Mouse (Mus musculus): Measurements from ENCODE around the gene Dmrtc2. TPM values are rescaled to one million over a fixed set of nuclear protein-coding genes. Genes with fewer than 3 reads are reported as not detected.
"Not testable (repeated sequence)": the region's sequence is repeated elsewhere in the genome, so short reads cannot be mapped to it uniquely, and the experiment has no call there.

Dmrtc2 gene
- not detected in 2 replicates for polyA plus RNA-seq (2015; fragmentation: Nextera tagmentation; extraction: Ambion mirVana)

DNA sequence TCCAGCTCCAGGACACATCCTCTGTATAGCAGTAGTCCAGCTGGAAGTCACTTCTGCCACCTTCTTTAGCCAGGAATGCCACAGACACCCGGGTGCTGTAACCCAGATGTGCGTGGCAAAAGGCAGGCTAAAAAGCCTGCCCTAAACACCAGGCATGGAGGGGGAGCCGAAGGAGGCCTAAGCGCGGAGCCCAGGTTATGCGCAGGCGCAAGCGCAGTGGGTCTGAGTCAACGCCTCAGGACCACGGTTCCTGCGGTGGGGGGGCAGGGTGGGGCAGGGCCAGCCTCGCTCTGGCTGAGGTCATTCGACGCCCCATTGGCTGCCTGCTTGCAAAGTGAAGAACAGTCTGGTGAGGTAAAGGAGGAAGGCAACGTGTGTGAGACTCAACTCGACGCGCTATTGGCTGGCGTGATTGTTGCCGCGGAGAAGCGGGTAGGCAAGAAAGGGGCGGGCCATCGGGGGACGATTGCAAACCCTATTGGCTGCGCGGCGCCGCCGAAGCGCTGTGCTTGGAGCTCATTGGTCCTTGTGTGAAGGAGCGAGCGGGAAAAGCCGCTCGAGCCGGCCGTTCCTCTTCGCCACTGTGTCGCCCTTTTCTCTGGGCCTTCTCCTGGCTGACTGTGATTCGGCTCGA is at the start of gene Dmrtc2, which contains the start of gene Lypd4:
TSS of gene Dmrtc2 (plus strand) at position 526 of the 634 bp plus-strand sequence.
TSS of gene Lypd4 (minus strand) at position 410 of the 634 bp plus-strand sequence.
- no peak within 1 kb of the TSS for H3K4me2 ChIP-seq (replicated peaks; ENCODE audit: low read depth)
- no peaks in the 10 kb centered on the region for H3K36me3 ChIP-seq (ENCODE audit: control insufficient read depth, insufficient read depth)
- no peak within 1 kb of the TSS for H3K27ac ChIP-seq (ENCODE audit: low read depth, low read length)
- H3K4me1 ChIP-seq (replicated peaks; ENCODE audit: control insufficient read depth, insufficient read depth, low read length), result no peaks in the 10 kb centered on the region
- H3K9me3 ChIP-seq (ENCODE audit: control insufficient read depth), result no peaks in the 10 kb centered on the region
- H3K4me3 ChIP-seq (ENCODE audit: low read depth, low read length), result no peak within 1 kb of the TSS
- ATAC-seq, result no peak
- no peak within 1 kb of the TSS for H3K9ac ChIP-seq (ENCODE audit: low read depth, low read length)
- no peak for TF ChIP-seq CTCF (IDR thresholded peaks at IDR 0.05; ENCODE audit: low read depth)
- H3K27me3 ChIP-seq (replicated peaks; ENCODE audit: control insufficient read depth, insufficient read depth, low read length), result 0 out of 2 replicates have a peak, but pooled peaks cover 4% of the 10 kb centered on the region
- WGBS, result 57% methylated on average over 41 of the region's 41 CpGs

GRCm38 (mm10) chr7:24824452-24824851 is 45.4 kb upstream of the Dmrtc2 start:
- H3K27me3 ChIP-seq (replicated peaks; ENCODE audit: control insufficient read depth, insufficient read depth, low read length), result no peaks in the 10 kb centered on the region
- no peak for ATAC-seq
- 60% methylated on average over 7 of the region's 7 CpGs for WGBS

GRCm38 (mm10) chr7:24827181-24827580 is 42.7 kb upstream of the Dmrtc2 start:
- WGBS, result 92% methylated on average over 4 of the region's 4 CpGs

More at GRCm38 (mm10) chr7:24824452-24824851, 45.4 kb upstream of the Dmrtc2 start:
- Histone ChIP-seq H3K4me3 (ENCODE audit: low read depth, low read length) (no peak overlapping the region), H3K4me1 (replicated peaks; ENCODE audit: control insufficient read depth, insufficient read depth, low read length) (no peaks in the 10 kb centered on the region), H3K27ac (ENCODE audit: low read depth, low read length) (no peak overlapping the region), H3K36me3 (ENCODE audit: control insufficient read depth, insufficient read depth) (no peaks in the 10 kb centered on the region), H3K9ac (ENCODE audit: low read depth, low read length) (no peak overlapping the region), H3K4me2 (replicated peaks; ENCODE audit: low read depth) (no peak overlapping the region), H3K9me3 (ENCODE audit: control insufficient read depth) (no peaks in the 10 kb centered on the region)
- no peak for TF ChIP-seq CTCF (IDR thresholded peaks at IDR 0.05; ENCODE audit: low read depth)

DNA sequence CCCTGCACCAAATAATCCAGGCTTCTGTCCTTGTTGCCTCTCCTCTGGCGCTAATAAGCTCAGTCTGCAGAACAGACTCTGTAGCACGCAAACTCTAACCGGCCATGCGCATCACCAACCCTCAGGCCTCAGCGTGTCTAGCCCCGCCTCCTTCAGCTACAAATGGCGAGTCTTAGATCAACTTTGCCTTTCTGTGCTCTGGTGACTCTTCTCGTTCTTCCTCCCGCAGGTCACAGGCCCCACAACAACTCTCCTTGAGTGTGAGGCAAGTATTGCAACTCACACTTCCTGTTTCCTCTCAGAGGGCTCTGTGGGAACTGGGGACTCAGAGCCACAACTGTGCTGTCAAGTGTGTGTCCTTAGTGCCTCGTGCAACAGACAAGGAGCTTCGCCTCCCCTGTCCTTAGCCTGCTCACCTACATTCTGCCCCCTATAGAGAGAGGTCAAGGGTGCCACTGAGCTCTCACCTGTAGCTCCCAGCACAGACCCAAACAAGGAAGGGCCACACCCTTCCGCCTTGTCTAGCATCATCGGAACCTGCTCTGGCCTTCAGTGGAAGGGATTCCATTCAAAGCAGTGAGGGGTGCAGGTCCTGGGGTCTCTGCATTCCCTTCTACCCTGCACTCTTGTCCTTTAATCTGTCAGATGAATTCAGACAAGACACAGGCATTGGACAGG is 31.0 kb upstream of the Dmrtc2 start:
- not testable (repeated sequence) for H3K4me1 ChIP-seq (replicated peaks; ENCODE audit: control insufficient read depth, insufficient read depth, low read length); H3K9me3 ChIP-seq (ENCODE audit: control insufficient read depth); H3K27ac ChIP-seq (ENCODE audit: low read depth, low read length); H3K9ac ChIP-seq (ENCODE audit: low read depth, low read length); H3K27me3 ChIP-seq (replicated peaks; ENCODE audit: control insufficient read depth, insufficient read depth, low read length); H3K36me3 ChIP-seq (ENCODE audit: control insufficient read depth, insufficient read depth); H3K4me3 ChIP-seq (ENCODE audit: low read depth, low read length); H3K4me2 ChIP-seq (replicated peaks; ENCODE audit: low read depth); ATAC-seq
- 61% methylated on average over 12 of the region's 13 CpGs for WGBS

More at GRCm38 (mm10) chr7:24827181-24827580, 42.7 kb upstream of the Dmrtc2 start:
- no peak for TF ChIP-seq CTCF (IDR thresholded peaks at IDR 0.05; ENCODE audit: low read depth)
- ATAC-seq, result no peak
- Histone ChIP-seq H3K27me3 (replicated peaks; ENCODE audit: control insufficient read depth, insufficient read depth, low read length) (no peaks in the 10 kb centered on the region), H3K4me1 (replicated peaks; ENCODE audit: control insufficient read depth, insufficient read depth, low read length) (no peaks in the 10 kb centered on the region), H3K4me2 (replicated peaks; ENCODE audit: low read depth) (no peak overlapping the region), H3K9ac (ENCODE audit: low read depth, low read length) (no peak overlapping the region), H3K27ac (ENCODE audit: low read depth, low read length) (no peak overlapping the region), H3K4me3 (ENCODE audit: low read depth, low read length) (no peak overlapping the region), H3K9me3 (ENCODE audit: control insufficient read depth) (no peaks in the 10 kb centered on the region), H3K36me3 (ENCODE audit: control insufficient read depth, insufficient read depth) (no peaks in the 10 kb centered on the region)

GRCm38 (mm10) chr7:24839410-24839808 is 30.4 kb upstream of the Dmrtc2 start:
- WGBS, result 63% methylated on average over 8 of the region's 8 CpGs
- TF ChIP-seq CTCF (IDR thresholded peaks at IDR 0.05; ENCODE audit: low read depth), result no peak
- H3K4me2 ChIP-seq (replicated peaks; ENCODE audit: low read depth), result no peak overlapping the region
- ATAC-seq, result no peak
- no peak overlapping the region for H3K27ac ChIP-seq (ENCODE audit: low read depth, low read length)
- no peak overlapping the region for H3K4me3 ChIP-seq (ENCODE audit: low read depth, low read length)
- H3K36me3 ChIP-seq (ENCODE audit: control insufficient read depth, insufficient read depth), result no peaks in the 10 kb centered on the region
- no peak overlapping the region for H3K9ac ChIP-seq (ENCODE audit: low read depth, low read length)
- H3K27me3 ChIP-seq (replicated peaks; ENCODE audit: control insufficient read depth, insufficient read depth, low read length), result no peaks in the 10 kb centered on the region
- H3K9me3 ChIP-seq (ENCODE audit: control insufficient read depth), result no peaks in the 10 kb centered on the region
- no peaks in the 10 kb centered on the region for H3K4me1 ChIP-seq (replicated peaks; ENCODE audit: control insufficient read depth, insufficient read depth, low read length)

- WGBS, result 72% methylated on average over 3 of the region's 3 CpGs
These were observed 29.5 kb upstream of the Dmrtc2 start for GRCm38 (mm10) chr7:24840331-24840730.

More at GRCm38 (mm10) chr7:24840331-24840730, 29.5 kb upstream of the Dmrtc2 start:
- Histone ChIP-seq H3K27ac (ENCODE audit: low read depth, low read length) (no peak overlapping the region), H3K27me3 (replicated peaks; ENCODE audit: control insufficient read depth, insufficient read depth, low read length) (no peaks in the 10 kb centered on the region), H3K36me3 (ENCODE audit: control insufficient read depth, insufficient read depth) (no peaks in the 10 kb centered on the region), H3K4me1 (replicated peaks; ENCODE audit: control insufficient read depth, insufficient read depth, low read length) (no peaks in the 10 kb centered on the region), H3K9ac (ENCODE audit: low read depth, low read length) (no peak overlapping the region), H3K9me3 (ENCODE audit: control insufficient read depth) (no peaks in the 10 kb centered on the region), H3K4me3 (ENCODE audit: low read depth, low read length) (no peak overlapping the region), H3K4me2 (replicated peaks; ENCODE audit: low read depth) (no peak overlapping the region)
- no peak for TF ChIP-seq CTCF (IDR thresholded peaks at IDR 0.05; ENCODE audit: low read depth)
- no peak for ATAC-seq

Data from intestine, postnatal 0 days (tissue).